Mouse (Mus musculus): ENCODE measurements around the gene Btbd9.

The Btbd9 gene

DNA sequence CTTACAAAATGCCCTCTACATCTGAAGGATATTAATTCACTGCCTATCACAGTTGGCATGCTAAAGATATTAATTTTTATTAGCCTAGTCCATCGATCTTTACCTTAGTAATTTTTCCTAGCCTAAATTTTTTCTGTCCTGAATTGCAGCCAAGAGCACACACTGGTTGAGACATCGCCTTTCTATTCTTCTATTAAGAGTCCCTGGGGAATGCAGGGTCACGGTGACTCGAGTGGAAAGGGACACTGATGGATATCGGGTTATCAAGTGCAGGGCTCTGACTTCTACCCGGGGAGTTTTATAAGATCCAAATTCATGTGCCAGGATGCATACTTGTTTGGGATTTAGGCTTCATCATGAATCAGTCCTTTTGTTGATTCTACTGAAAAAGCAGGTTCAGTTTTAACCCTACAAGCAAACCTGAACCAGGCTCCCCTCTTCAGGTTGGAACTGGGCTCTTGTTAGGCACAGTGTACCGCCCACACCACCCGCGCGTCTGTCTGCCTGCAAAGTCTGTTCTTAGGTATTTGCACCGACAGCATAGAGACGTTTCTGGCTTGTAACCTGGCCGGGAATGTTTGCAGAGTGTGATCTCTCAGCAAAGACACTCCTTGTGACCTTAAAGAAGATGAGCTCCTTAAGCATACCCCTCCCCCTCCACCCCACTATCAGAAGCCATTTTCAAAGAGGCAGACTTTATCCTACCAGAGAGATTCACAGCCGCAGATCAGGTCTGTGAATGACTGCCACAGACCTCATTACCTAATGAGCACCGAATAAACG is 297.5 kb downstream of the Btbd9 start:
- no peak for DNase-seq (ENCODE audit: low spot score)

- DNase-seq (ENCODE audit: low spot score), result no peak
Measured at GRCm38 (mm10) chr17:30276477-30276876, 299.8 kb downstream of the Btbd9 start.

- no peak for DNase-seq (ENCODE audit: low spot score)
Measured at GRCm38 (mm10) chr17:30272769-30273168, 303.5 kb downstream of the Btbd9 start.

- no peak for DNase-seq (ENCODE audit: low spot score)
Measured at GRCm38 (mm10) chr17:30269136-30270063, 306.9 kb downstream of the Btbd9 start.

GRCm38 (mm10) chr17:30268456-30268855 is 307.8 kb downstream of the Btbd9 start:
- DNase-seq (ENCODE audit: low spot score), result no peak

- no peak for DNase-seq (ENCODE audit: low spot score)
Measured at GRCm38 (mm10) chr17:30267432-30267973, 308.8 kb downstream of the Btbd9 start.

GRCm38 (mm10) chr17:30263535-30263934 is 312.8 kb downstream of the Btbd9 start:
- no peak for DNase-seq (ENCODE audit: low spot score)

DNA sequence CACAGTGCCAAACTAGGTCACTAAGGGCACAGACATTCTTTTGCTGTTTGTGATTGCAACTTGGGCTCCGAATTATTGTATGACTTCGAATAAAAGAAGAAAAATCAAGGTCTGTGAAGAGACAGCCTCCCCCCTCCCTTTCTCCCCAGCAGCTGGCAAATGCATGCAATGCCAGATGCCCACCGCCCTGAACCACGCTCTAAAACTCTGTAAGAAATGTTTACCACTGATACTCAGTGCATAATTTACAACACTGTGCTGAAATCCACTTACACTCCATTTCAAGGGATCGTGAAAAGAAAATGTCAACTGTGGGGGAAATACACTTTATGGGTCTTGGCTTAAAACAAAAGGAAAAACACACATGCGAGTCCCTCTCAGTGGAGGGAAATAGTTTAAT is 313.3 kb downstream of the Btbd9 start:
- no peak for DNase-seq (ENCODE audit: low spot score)

GRCm38 (mm10) chr17:30262440-30262839 is 313.8 kb downstream of the Btbd9 start:
- DNase-seq (ENCODE audit: low spot score), result no peak

DNA sequence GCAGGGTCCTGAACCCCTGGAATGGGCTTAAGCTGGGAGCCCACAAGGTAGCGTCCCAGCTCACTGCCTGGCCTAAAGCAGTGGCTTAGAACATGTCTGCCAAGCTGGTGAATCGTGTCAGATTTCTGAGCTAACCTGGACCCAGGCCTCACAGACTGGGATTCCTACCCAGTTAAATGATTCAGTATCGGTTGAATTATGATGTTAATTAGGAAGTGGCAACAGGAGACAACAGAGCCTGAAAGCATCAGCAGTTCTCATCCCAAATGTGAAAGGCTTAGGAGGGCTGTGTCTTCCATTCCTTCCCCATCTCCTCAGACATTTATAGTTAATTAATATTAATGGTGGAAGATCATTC is 314.3 kb downstream of the Btbd9 start:
- no peak for DNase-seq (ENCODE audit: low spot score)

GRCm38 (mm10) chr17:30261307-30261982 is 314.8 kb downstream of the Btbd9 start:
- DNase-seq (ENCODE audit: low spot score), result no peak

DNA sequence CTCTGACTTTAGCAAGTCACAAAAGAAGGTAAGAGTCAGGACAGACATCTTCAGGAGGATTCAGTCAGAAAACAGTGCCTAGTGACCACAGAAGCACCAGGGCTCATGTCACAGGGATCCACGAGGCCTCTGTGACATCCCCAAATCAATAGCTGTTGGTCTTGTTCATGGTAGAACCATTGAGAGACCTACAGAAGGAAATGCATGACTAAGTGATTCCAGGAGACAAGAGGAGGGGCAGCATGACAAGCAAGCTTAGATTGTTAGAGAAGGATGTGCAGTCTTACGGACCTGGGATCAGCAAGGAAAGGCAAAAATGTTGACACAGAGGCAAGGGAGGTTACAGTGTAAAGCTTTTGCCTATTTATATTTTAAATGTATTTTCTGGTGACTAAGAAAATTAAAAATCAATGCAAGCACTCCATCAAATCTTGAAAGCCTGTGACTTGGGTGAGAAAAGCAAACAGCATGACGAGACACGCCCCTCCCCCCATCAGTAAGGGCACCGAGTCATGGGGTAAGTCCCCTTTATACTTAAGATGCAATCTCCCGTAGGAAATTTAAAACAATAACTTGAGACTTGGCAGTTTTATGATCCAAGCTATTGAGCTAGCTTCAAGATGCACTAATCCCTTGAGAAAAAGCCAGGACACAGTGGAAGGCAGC is 315.5 kb downstream of the Btbd9 start:
- DNase-seq (ENCODE audit: low spot score), result no peak

DNA sequence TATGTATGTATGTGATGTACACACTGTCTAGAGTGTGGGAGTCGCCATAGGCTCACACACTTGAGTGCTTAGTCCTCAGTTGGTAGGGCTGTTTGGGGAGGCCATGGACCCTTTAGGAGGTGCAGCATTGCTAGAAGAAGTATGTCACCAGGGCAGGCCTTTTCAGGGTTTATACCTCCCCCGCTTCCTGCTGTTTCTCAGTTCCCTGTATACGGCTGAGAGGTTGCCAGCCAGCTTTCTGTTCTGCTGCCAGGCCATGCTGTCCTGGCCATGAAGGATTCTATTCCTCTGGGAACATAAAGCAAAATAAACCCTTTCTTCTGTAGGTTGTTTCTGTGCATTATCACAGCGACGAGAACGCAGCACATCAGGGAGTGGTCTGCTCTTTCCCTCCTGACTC is 316.4 kb downstream of the Btbd9 start:
- no peak for DNase-seq (ENCODE audit: low spot score)

DNA sequence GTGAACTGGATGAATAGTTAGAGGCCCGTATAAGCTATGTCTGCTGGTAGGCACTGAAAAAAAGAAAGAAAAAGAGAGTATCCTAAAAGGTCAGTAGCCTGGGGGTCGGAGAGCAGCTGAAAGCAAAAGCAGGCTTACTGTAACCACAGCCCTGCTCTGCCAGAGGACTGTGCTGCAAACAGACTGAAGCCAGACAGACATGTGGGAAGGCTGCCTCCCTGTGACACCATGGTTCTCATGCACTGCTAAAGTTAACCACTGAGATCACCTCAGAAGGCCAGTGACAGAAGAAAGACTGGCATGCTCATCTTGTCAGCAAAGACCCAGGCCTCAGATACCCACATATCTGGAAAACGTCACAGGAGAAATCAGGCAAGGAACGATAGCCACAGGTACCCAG is 317.8 kb downstream of the Btbd9 start:
- DNase-seq (ENCODE audit: low spot score), result no peak

- no peak for DNase-seq (ENCODE audit: low spot score)
Measured at GRCm38 (mm10) chr17:30255928-30256560, 320.2 kb downstream of the Btbd9 start.

GRCm38 (mm10) chr17:30253924-30254323 is 322.4 kb downstream of the Btbd9 start:
- no peak for DNase-seq (ENCODE audit: low spot score)

- DNase-seq (ENCODE audit: low spot score), result no peak
Measured at GRCm38 (mm10) chr17:30253028-30253427, 323.3 kb downstream of the Btbd9 start.

- no peak for DNase-seq (ENCODE audit: low spot score)
Measured at GRCm38 (mm10) chr17:30245308-30245706, 331.0 kb downstream of the Btbd9 start.

DNA sequence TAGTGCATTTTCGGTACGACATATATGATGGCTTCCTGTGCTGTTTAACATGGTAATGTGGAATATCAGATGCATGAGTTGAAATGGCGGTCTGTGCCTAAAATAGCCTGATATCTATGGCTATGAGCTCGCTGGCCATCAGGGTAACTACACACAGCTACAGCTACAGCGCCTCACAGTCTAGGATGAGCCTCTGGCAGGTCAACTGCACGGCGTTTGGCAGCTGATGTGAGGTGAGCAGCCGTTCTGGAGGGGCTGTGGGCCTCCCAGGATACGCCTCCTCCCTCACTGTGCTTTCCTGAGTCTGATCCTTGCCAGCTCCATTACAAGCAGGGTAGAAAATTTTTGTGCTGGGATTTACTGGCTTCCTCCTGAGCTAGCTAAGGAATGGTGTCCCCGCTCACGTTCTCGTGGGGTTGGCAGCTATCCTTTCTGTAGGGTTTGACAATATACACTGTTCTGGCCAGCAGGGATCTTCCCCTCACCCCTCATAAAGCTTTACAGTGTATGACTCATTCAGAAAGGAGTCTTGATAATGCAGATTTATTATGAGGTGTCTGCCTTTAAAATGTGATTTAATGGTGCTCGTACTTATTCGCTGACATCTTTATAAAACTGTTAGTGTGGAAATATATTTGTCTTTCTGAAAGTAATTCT is 331.5 kb downstream of the Btbd9 start:
- no peak for DNase-seq (ENCODE audit: low spot score)

DNA sequence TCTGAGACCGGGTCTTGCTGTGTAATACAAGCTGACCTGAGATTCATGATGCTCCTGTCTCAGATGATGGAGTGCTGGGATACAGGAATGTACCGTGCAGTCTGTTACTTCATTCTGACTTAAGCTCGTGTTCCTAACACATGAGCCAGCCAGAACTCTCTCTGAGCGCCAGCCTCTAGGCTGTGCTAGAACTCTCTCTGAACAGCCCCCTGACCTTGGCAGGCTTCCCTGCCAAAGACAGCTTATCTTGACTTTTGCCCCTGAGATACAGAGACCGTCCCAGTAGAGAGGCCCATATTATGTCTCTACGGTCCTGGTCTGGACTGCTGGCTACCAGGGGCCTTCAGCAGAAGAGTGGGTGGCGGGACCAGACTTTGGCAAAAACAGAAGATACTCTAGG is 332.7 kb downstream of the Btbd9 start:
- no peak for DNase-seq (ENCODE audit: low spot score)

- DNase-seq (ENCODE audit: low spot score), result no peak
Measured at GRCm38 (mm10) chr17:30242647-30243046, 333.6 kb downstream of the Btbd9 start.
